Mouse (Mus musculus): ENCODE measurements at regions not wholly inside any gene's neighbourhood (a gene's known extent, or its start where the extent isn't known, plus 50 kb on each side); places are given as distances from the start of the nearest gene placed in this dataset.

DNA sequence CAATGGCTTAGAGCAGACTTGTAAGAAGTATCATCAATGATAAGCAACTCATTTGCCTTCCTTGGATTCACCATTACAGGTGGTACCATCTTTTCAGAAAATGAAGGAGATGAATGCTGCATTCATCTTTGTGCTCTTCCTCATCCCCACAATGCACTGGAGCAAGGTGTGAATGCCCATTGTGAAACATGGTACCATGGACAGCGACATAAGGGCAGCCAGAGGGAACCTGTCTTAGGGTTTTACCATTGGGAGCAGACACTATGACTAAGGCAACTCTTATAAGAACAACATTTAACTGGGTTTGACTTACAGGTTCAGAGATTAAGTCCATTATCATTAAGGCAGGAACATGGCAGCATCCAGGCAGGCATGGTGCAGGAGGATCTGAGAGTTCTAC is 60.1 kb upstream of the Kcnj6 start:
- no peak overlapping the region for H3K4me2 ChIP-seq (replicated peaks; ENCODE audit: low read depth, low read length)
- 24% methylated on average over 1 of the region's 1 CpGs for WGBS
- H3K27ac ChIP-seq (ENCODE audit: low read depth, low read length): no peak overlapping the region
- DNase-seq (ENCODE audit: low spot score) (peak; percentile 10), ATAC-seq (ENCODE audit: low FRiP score) (no peak)
- H3K9me3 ChIP-seq (ENCODE audit: control insufficient read depth, low read length): no peaks in the 10 kb centered on the region
- H3K27me3 ChIP-seq (ENCODE audit: control insufficient read depth, insufficient read depth, low read length): no peaks in the 10 kb centered on the region
- H3K9ac ChIP-seq (ENCODE audit: low read depth, low read length): no peak overlapping the region
- no peak overlapping the region for H3K4me3 ChIP-seq (ENCODE audit: low read depth, low read length)
- no peaks in the 10 kb centered on the region for H3K36me3 ChIP-seq (ENCODE audit: control insufficient read depth, insufficient read depth, low read length)
- H3K4me1 ChIP-seq (replicated peaks; ENCODE audit: control insufficient read depth, insufficient read depth, low read length): no peaks in the 10 kb centered on the region

DNA sequence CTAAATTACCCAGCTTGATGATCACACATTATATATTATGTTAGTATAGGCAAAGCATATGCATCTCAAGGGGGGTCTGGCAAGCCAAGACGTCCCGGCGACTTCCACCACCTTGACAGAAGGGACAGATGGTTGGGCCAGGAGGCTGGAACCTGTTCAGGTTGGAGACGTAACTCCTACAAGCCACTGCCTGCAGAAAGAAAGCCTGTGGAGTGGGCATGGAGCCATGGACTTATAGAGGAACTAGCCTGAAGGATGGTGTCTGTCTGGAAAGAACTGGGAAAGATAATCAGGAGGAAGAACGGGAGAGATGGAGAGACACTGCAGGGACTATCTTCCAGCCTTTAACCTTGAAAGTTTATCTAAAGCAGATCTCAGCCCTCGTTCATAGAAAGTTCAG is 66.9 kb upstream of the Kcnj6 start:
- 85% methylated on average over 6 of the region's 6 CpGs for WGBS

DNA sequence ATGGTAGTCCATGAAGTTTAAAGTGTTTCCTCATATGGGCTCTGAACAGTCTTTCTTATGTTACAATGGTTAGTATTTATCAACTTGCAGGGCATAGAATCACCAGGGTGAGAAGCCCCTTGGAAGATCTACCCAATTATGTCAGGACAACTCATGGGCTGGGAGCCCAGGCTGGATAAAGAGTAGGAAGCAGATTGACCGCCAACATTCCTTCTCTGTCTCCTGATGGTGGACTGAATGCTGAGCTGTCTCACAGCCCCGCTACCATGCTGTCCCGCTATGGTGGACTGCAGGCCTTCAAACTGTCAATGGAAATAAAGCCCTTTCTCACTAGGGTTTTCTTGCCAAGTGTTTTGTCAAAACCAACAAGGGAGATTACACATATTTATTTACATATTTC is 69.2 kb upstream of the Kcnj6 start:
- no peak for ATAC-seq (ENCODE audit: low FRiP score)
- WGBS: 96% methylated on average over 3 of the region's 3 CpGs
- H3K4me2 ChIP-seq (replicated peaks; ENCODE audit: low read depth, low read length): no peak overlapping the region

More for the DNA sequence above, 66.9 kb upstream of the Kcnj6 start:
- Histone ChIP-seq H3K4me1 (replicated peaks; ENCODE audit: control insufficient read depth, insufficient read depth, low read length) (no peaks in the 10 kb centered on the region), H3K36me3 (ENCODE audit: control insufficient read depth, insufficient read depth, low read length) (no peaks in the 10 kb centered on the region), H3K4me3 (ENCODE audit: low read depth, low read length) (no peak overlapping the region), H3K9ac (ENCODE audit: low read depth, low read length) (no peak overlapping the region), H3K9me3 (ENCODE audit: control insufficient read depth, low read length) (no peaks in the 10 kb centered on the region), H3K27ac (ENCODE audit: low read depth, low read length) (no peak overlapping the region), H3K27me3 (ENCODE audit: control insufficient read depth, insufficient read depth, low read length) (no peaks in the 10 kb centered on the region), H3K4me2 (replicated peaks; ENCODE audit: low read depth, low read length) (no peak overlapping the region)
- DNase-seq (ENCODE audit: low spot score) (no peak), ATAC-seq (ENCODE audit: low FRiP score) (no peak)

DNA sequence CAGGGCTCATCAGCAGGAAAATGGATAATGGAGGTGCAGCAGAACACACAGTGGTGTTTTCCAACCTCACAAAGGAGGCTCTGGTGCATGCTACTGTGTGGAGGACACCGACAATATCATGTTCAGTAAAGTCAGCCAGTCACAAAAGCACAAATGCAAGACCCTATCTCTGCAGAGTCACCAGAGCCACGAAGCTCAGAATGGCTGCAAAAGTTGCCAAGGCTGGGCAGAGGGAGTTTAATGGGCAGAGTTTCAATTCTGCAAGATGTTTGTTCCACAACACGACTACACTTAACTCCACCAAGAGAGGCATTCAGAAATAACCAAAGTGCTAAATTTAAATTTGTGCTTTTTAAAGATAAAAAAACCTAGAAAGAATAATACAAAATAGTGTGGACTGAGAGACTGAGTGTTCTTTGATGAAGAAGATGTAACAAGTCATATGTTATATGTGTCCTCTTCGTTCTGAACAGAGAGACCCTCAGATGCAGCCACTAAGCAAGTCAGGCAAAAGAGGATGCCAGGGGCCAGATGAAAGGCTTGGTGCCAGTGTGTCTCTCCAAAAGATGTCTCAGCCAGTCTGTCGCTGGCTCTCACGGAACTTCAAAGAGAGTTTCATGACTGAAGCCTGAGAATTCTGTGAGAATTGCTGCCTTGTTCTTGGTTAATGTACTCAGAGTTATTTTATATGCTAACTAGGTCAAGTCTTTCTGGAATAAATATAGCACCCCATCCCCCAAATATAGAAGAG is 95.1 kb upstream of the Kcnj6 start:
- Histone ChIP-seq H3K36me3 (ENCODE audit: control insufficient read depth, insufficient read depth, low read length) (no peaks in the 10 kb centered on the region), H3K27me3 (ENCODE audit: control insufficient read depth, insufficient read depth, low read length) (no peaks in the 10 kb centered on the region), H3K9me3 (ENCODE audit: control insufficient read depth, low read length) (no peaks in the 10 kb centered on the region), H3K4me2 (replicated peaks; ENCODE audit: low read depth, low read length) (no peak overlapping the region), H3K9ac (ENCODE audit: low read depth, low read length) (no peak overlapping the region), H3K27ac (ENCODE audit: low read depth, low read length) (no peak overlapping the region), H3K4me1 (replicated peaks; ENCODE audit: control insufficient read depth, insufficient read depth, low read length) (no peaks in the 10 kb centered on the region), H3K4me3 (ENCODE audit: low read depth, low read length) (no peak overlapping the region)
- DNase-seq (ENCODE audit: low spot score) (no peak), ATAC-seq (ENCODE audit: low FRiP score) (no peak)
- WGBS: 82% methylated on average over 6 of the region's 6 CpGs

More for the DNA sequence above, 69.2 kb upstream of the Kcnj6 start:
- no peak for DNase-seq (ENCODE audit: low spot score)
- no peaks in the 10 kb centered on the region for H3K4me1 ChIP-seq (replicated peaks; ENCODE audit: control insufficient read depth, insufficient read depth, low read length)
- H3K9ac ChIP-seq (ENCODE audit: low read depth, low read length): no peak overlapping the region
- H3K27ac ChIP-seq (ENCODE audit: low read depth, low read length): no peak overlapping the region
- H3K36me3 ChIP-seq (ENCODE audit: control insufficient read depth, insufficient read depth, low read length): no peaks in the 10 kb centered on the region
- no peaks in the 10 kb centered on the region for H3K9me3 ChIP-seq (ENCODE audit: control insufficient read depth, low read length)
- H3K27me3 ChIP-seq (ENCODE audit: control insufficient read depth, insufficient read depth, low read length): no peaks in the 10 kb centered on the region
- H3K4me3 ChIP-seq (ENCODE audit: low read depth, low read length): no peak overlapping the region

DNA sequence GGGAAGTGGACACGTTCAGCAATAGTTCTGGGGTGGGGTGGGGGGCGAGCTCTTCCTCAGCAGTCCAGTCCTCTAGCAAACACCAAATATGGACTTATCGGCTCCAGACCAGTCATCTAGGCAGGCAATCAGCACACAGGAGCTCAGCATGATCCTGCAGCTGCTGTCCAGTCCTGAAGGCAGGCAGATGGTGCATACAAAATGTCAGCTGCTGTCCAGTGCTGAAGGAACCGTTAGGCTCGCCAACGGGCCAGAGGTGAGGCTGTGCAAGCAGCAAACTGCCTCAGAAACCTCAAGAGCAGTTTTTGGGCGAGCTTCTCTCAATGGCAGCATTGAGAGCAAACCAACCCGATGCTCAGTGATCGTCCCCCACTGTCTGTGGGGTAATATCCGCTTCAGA is 96.3 kb upstream of the Kcnj6 start:
- no peak overlapping the region for H3K4me3 ChIP-seq (ENCODE audit: low read depth, low read length)
- H3K4me2 ChIP-seq (replicated peaks; ENCODE audit: low read depth, low read length): no peak overlapping the region
- no peaks in the 10 kb centered on the region for H3K9me3 ChIP-seq (ENCODE audit: control insufficient read depth, low read length)
- DNase-seq (ENCODE audit: low spot score): peak; percentile 60
- ATAC-seq (ENCODE audit: low FRiP score): no peak
- WGBS: 37% methylated on average over 10 of the region's 10 CpGs
- no peak overlapping the region for H3K27ac ChIP-seq (ENCODE audit: low read depth, low read length)
- H3K36me3 ChIP-seq (ENCODE audit: control insufficient read depth, insufficient read depth, low read length): no peaks in the 10 kb centered on the region
- H3K9ac ChIP-seq (ENCODE audit: low read depth, low read length): no peak overlapping the region
- no peaks in the 10 kb centered on the region for H3K27me3 ChIP-seq (ENCODE audit: control insufficient read depth, insufficient read depth, low read length)
- no peaks in the 10 kb centered on the region for H3K4me1 ChIP-seq (replicated peaks; ENCODE audit: control insufficient read depth, insufficient read depth, low read length)

DNA sequence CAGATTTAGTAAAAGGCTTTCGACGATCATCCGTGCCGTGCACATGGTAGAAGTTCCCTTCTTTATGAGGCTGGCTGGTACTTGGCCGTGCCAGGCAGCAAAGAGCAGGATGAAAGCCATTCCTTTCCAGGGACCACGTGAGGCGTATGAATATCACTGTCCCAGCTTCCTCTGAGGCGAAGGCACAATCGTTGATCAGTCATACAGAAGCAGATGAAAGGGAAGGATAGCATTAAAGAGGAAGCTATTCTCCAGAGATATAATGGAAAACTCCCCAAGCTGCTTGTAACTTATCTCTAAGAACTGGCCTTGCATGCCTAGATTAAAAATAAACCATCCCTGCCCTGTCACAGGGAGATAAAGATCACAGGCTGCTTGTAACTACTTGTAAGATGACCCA is 103.5 kb upstream of the Kcnj6 start:
- H3K4me1 ChIP-seq (replicated peaks; ENCODE audit: control insufficient read depth, insufficient read depth, low read length): no peaks in the 10 kb centered on the region
- no peaks in the 10 kb centered on the region for H3K9me3 ChIP-seq (ENCODE audit: control insufficient read depth, low read length)
- H3K27me3 ChIP-seq (ENCODE audit: control insufficient read depth, insufficient read depth, low read length): no peaks in the 10 kb centered on the region
- WGBS: 86% methylated on average over 9 of the region's 9 CpGs
- H3K9ac ChIP-seq (ENCODE audit: low read depth, low read length): no peak overlapping the region
- no peak overlapping the region for H3K4me3 ChIP-seq (ENCODE audit: low read depth, low read length)
- H3K36me3 ChIP-seq (ENCODE audit: control insufficient read depth, insufficient read depth, low read length): no peaks in the 10 kb centered on the region
- no peak for ATAC-seq (ENCODE audit: low FRiP score)
- no peak overlapping the region for H3K4me2 ChIP-seq (replicated peaks; ENCODE audit: low read depth, low read length)
- no peak for DNase-seq (ENCODE audit: low spot score)
- no peak overlapping the region for H3K27ac ChIP-seq (ENCODE audit: low read depth, low read length)

DNA sequence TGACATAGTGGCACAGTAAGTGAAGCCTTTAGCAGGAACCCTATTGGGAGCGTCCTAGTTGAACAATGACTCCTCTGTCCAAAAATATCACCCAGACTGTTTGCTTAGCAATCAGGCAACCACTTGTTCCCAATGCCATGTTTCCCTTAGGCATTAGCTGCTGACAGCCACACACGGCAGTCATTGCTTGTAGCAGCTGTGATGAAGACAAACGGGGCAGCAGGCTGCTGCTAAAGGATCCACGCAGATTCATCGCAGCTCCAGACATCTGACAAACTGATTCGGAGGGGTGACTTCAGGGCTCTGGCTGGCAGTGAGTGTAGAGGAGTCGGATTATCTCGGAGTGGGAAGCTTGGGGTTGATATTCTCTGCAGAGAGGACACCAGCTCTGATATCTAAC is 120.0 kb upstream of the Kcnj6 start:
- Histone ChIP-seq H3K9ac (ENCODE audit: low read depth, low read length) (no peak overlapping the region), H3K9me3 (ENCODE audit: control insufficient read depth, low read length) (no peaks in the 10 kb centered on the region), H3K27ac (ENCODE audit: low read depth, low read length) (no peak overlapping the region), H3K4me1 (replicated peaks; ENCODE audit: control insufficient read depth, insufficient read depth, low read length) (0 out of 2 replicates have a peak, but pooled peaks cover 2% of the 10 kb centered on the region), H3K27me3 (ENCODE audit: control insufficient read depth, insufficient read depth, low read length) (no peaks in the 10 kb centered on the region), H3K4me3 (ENCODE audit: low read depth, low read length) (no peak overlapping the region), H3K4me2 (replicated peaks; ENCODE audit: low read depth, low read length) (no peak overlapping the region), H3K36me3 (ENCODE audit: control insufficient read depth, insufficient read depth, low read length) (no peaks in the 10 kb centered on the region)
- 48% methylated on average over 8 of the region's 8 CpGs for WGBS
- no peak for DNase-seq (ENCODE audit: low spot score)
- ATAC-seq (ENCODE audit: low FRiP score): no peak

DNA sequence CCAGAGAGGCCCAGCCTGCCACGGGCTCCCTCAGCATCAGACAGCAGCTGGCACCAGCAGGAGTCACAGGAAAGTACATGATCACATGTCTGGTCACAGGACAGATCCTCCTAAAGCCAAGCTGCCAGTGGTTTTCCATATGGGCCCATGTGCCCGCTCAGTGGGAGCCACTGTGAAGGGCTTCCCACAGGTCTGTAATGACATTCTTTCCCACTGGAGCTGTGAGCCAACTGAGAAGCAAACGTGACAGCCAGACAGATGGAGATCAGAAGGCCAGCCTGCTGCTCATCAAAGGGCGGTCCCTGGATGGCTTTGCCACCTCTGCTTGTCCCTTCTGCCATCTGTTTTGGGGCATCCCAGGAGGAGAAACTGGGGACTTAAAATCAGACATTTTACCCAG is 121.8 kb upstream of the Kcnj6 start:
- no peak overlapping the region for H3K27ac ChIP-seq (ENCODE audit: low read depth, low read length)
- 52% methylated on average over 4 of the region's 4 CpGs for WGBS
- no peaks in the 10 kb centered on the region for H3K36me3 ChIP-seq (ENCODE audit: control insufficient read depth, insufficient read depth, low read length)
- DNase-seq (ENCODE audit: low spot score) (no peak), ATAC-seq (ENCODE audit: low FRiP score) (no peak)
- no peak overlapping the region for H3K9ac ChIP-seq (ENCODE audit: low read depth, low read length)
- no peak overlapping the region for H3K4me2 ChIP-seq (replicated peaks; ENCODE audit: low read depth, low read length)
- H3K27me3 ChIP-seq (ENCODE audit: control insufficient read depth, insufficient read depth, low read length): no peaks in the 10 kb centered on the region
- H3K4me1 ChIP-seq (replicated peaks; ENCODE audit: control insufficient read depth, insufficient read depth, low read length): 0 out of 2 replicates have a peak, but pooled peaks cover 2% of the 10 kb centered on the region
- no peaks in the 10 kb centered on the region for H3K9me3 ChIP-seq (ENCODE audit: control insufficient read depth, low read length)
- H3K4me3 ChIP-seq (ENCODE audit: low read depth, low read length): no peak overlapping the region

DNA sequence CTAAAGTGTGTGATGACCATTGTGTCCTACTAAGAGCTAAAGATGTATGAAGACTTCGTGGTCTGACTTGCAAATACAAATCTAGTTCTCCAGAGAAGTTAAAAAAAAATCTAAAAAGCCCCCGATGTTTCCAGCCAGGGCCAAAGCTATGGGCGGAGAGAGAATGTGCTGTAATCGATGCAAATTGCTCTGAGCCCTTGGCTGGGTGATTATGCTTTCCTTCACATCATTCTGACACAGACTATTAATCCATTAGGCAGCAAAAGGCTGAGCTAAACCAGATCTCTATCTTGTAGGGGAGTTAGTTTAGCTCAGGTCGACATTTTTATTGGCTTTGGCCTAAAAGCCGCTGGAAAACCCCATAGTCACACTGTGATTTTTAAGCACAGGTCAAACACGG is 124.5 kb upstream of the Kcnj6 start:
- no peak overlapping the region for H3K9ac ChIP-seq (ENCODE audit: low read depth, low read length)
- no peaks in the 10 kb centered on the region for H3K27me3 ChIP-seq (ENCODE audit: control insufficient read depth, insufficient read depth, low read length)
- DNase-seq (ENCODE audit: low spot score) (no peak), ATAC-seq (ENCODE audit: low FRiP score) (no peak)
- no peaks in the 10 kb centered on the region for H3K9me3 ChIP-seq (ENCODE audit: control insufficient read depth, low read length)
- 0 out of 2 replicates have a peak, but pooled peaks cover 2% of the 10 kb centered on the region for H3K4me1 ChIP-seq (replicated peaks; ENCODE audit: control insufficient read depth, insufficient read depth, low read length)
- 64% methylated on average over 7 of the region's 7 CpGs for WGBS
- no peak overlapping the region for H3K4me2 ChIP-seq (replicated peaks; ENCODE audit: low read depth, low read length)
- H3K4me3 ChIP-seq (ENCODE audit: low read depth, low read length): no peak overlapping the region
- H3K36me3 ChIP-seq (ENCODE audit: control insufficient read depth, insufficient read depth, low read length): no peaks in the 10 kb centered on the region
- H3K27ac ChIP-seq (ENCODE audit: low read depth, low read length): no peak overlapping the region

Data from hindbrain, embryonic 11.5 days (tissue).